Mouse (Mus musculus): ENCODE measurements around the gene Bcl7b.

- TF ChIP-seq POLR2A (IDR thresholded peaks at IDR 0.05; ENCODE audit: extremely low read depth, insufficient read depth, low read length) (no peak), CTCF (IDR thresholded peaks at IDR 0.05; ENCODE audit: low read depth, low read length) (no peak)
Observed at GRCm38 (mm10) chr5:135161221-135161620, 6.9 kb upstream of the Bcl7b start.

Measured in liver, adult 2 months (tissue).